Mouse (Mus musculus) midbrain, postnatal 0 days (tissue): ENCODE results near the gene Tob2. TPM values are rescaled to one million over a fixed set of nuclear protein-coding genes. Genes with fewer than 3 reads are reported as not detected.

Experiments
- ATAC-seq: fragments of 200-750 bp; cut with Nextera tagmentation; 2 replicates; pipeline ENCODE4 v1.8.0; 2017; ENCODE audit warnings: moderate number of reproducible peaks, mild to moderate bottlenecking, moderate TSS enrichment, moderate library complexity; ENCODE audit not compliant: low FRiP score
- DNase-seq: peaks from one replicate; pipeline ENCODE4 v3.0.0-alpha.2; 2015; ENCODE audit warnings: low spot score
- H3K27ac ChIP-seq: fragments of 300-500 bp; sonication (generic); 2 replicates; pipeline ENCODE4 v1.5.1; 2014; ENCODE audit warnings: low read depth, mild to moderate bottlenecking, low read length, mixed read lengths
- H3K27me3 ChIP-seq: fragments of 300-500 bp; sonication (generic); 2 replicates; pipeline ENCODE4 v1.6.1; 2014; ENCODE audit warnings: low read length, control low read depth, mixed read lengths; ENCODE audit not compliant: insufficient read depth
- H3K36me3 ChIP-seq: fragments of 300-500 bp; sonication (generic); 2 replicates; pipeline ENCODE4 v1.6.1; 2014; ENCODE audit warnings: low read length, control low read depth, mixed read lengths; ENCODE audit not compliant: insufficient read depth
- H3K4me1 ChIP-seq: fragments of 300-500 bp; sonication (generic); 2 replicates; pipeline ENCODE4 v1.6.1; 2014; ENCODE audit warnings: mild to moderate bottlenecking, control low read depth, antibody characterized with exemption, low read length, mixed read lengths; ENCODE audit not compliant: insufficient read depth
- H3K4me2 ChIP-seq: fragments of 300-500 bp; sonication (generic); 2 replicates; pipeline ENCODE4 v1.6.1; 2014; ENCODE audit warnings: low read depth, mild to moderate bottlenecking, low read length, mixed read lengths; ENCODE audit not compliant: poor library complexity, severe bottlenecking
- H3K4me3 ChIP-seq: fragments of 300-500 bp; sonication (generic); 2 replicates; pipeline ENCODE4 v1.5.1; 2014; ENCODE audit warnings: low read depth, mild to moderate bottlenecking, low read length, moderate library complexity
- H3K9ac ChIP-seq: fragments of 300-500 bp; sonication (generic); replicated peaks from 2 replicates; pipeline ENCODE4 v1.6.1; 2014; ENCODE audit warnings: mild to moderate bottlenecking, low read length, moderate library complexity, mixed read lengths; ENCODE audit not compliant: poor library complexity, severe bottlenecking
- H3K9me3 ChIP-seq: fragments of 300-500 bp; sonication (generic); 2 replicates; pipeline ENCODE4 v1.6.1; 2016; ENCODE audit warnings: low read length, control low read depth
- CTCF ChIP-seq: IDR thresholded peaks from 2 replicates; pipeline ENCODE4 v1.5.1; 2016; ENCODE audit warnings: antibody characterized with exemption, mild to moderate bottlenecking
- WGBS: fragments of 180-500 bp; shearing (Covaris S2); extraction: QIAGEN DNeasy Blood & Tissue Kit; methylation state at CpG from one replicate; pipeline ENCODE4 v1.1.7; 2014; 5-methylcytosine and 5-hydroxymethylcytosine counted together
- polyA plus RNA-seq: library from polyadenylated mRNA; unstranded; fragments of >200 nt; fragmentation: Nextera tagmentation; extraction: Ambion mirVana; gene quantifications from 2 replicates; pipeline ENCODE4 v1.2.1, GENCODE M21; 2015
- total RNA-seq: library from RNA; depleted of rRNA; stranded (reverse); fragments of >200 nt; gene quantifications from 2 replicates; pipeline ENCODE4 v1.2.3, GENCODE M21; 2014

Tob2 gene
- total and polyA plus RNA-seq, 2 experiments from 2014 or later, result 14.2 to 15.4 TPM

GRCm38 (mm10) chr15:81846755-81847154, 11.8 kb downstream of the Tob2 start:
- 87% methylated on average over 9 of the region's 9 CpGs for WGBS
- no peak for ATAC-seq
- no peaks in the 10 kb centered on the region for H3K9me3 ChIP-seq

GRCm38 (mm10) chr15:81845724-81846123, 12.9 kb downstream of the Tob2 start:
- DNase-seq, result no peak
- H3K36me3 ChIP-seq, result peaks cover 20% of the 10 kb centered on the region
- no peaks in the 10 kb centered on the region for H3K9me3 ChIP-seq
- TF ChIP-seq CTCF, result no peak
- no peak overlapping the region for H3K9ac ChIP-seq
- WGBS, result 37% methylated on average over 4 of the region's 4 CpGs
- H3K27ac ChIP-seq, result no peak overlapping the region
- H3K27me3 ChIP-seq, result no peaks in the 10 kb centered on the region
- H3K4me3 ChIP-seq, result no peak overlapping the region
- H3K4me1 ChIP-seq, result no peaks in the 10 kb centered on the region
- ATAC-seq, result no peak
- no peak overlapping the region for H3K4me2 ChIP-seq

More at GRCm38 (mm10) chr15:81846755-81847154, 11.8 kb downstream of the Tob2 start:
- Histone ChIP-seq H3K4me2 (no peak overlapping the region), H3K36me3 (peaks cover 31% of the 10 kb centered on the region), H3K9ac (no peak overlapping the region), H3K27ac (no peak overlapping the region), H3K4me3 (no peak overlapping the region), H3K27me3 (no peaks in the 10 kb centered on the region), H3K4me1 (no peaks in the 10 kb centered on the region)
- TF ChIP-seq CTCF, result no peak
- no peak for DNase-seq

GRCm38 (mm10) chr15:81845033-81845625, 13.5 kb downstream of the Tob2 start:
- 72% methylated on average over 5 of the region's 5 CpGs for WGBS
- no peak for ATAC-seq
- H3K27ac ChIP-seq, result no peak overlapping the region
- no peaks in the 10 kb centered on the region for H3K27me3 ChIP-seq
- H3K9me3 ChIP-seq, result no peaks in the 10 kb centered on the region
- no peak for DNase-seq
- no peak overlapping the region for H3K4me3 ChIP-seq
- no peak overlapping the region for H3K9ac ChIP-seq
- H3K4me1 ChIP-seq, result no peaks in the 10 kb centered on the region
- no peak for TF ChIP-seq CTCF
- peaks cover 16% of the 10 kb centered on the region for H3K36me3 ChIP-seq
- H3K4me2 ChIP-seq, result no peak overlapping the region

- Histone ChIP-seq H3K9ac (no peak overlapping the region), H3K27me3 (no peaks in the 10 kb centered on the region), H3K4me3 (no peak overlapping the region), H3K36me3 (peaks cover 4% of the 10 kb centered on the region; the same call in 1 of the 2 replicates), H3K4me2 (no peak overlapping the region), H3K9me3 (no peaks in the 10 kb centered on the region), H3K4me1 (no peaks in the 10 kb centered on the region), H3K27ac (no peak overlapping the region)
- ATAC-seq (no peak), DNase-seq (no peak)
- WGBS, result 84% methylated on average over 7 of the region's 7 CpGs
- no peak for TF ChIP-seq CTCF
Measured at GRCm38 (mm10) chr15:81842275-81842674, 16.3 kb downstream of the Tob2 start.

GRCm38 (mm10) chr15:81840306-81840705, 18.3 kb downstream of the Tob2 start:
- WGBS, result 90% methylated on average over 7 of the region's 7 CpGs

GRCm38 (mm10) chr15:81839634-81840033, 19.0 kb downstream of the Tob2 start:
- Histone ChIP-seq H3K9ac (no peak overlapping the region), H3K27ac (no peak overlapping the region), H3K9me3 (no peaks in the 10 kb centered on the region), H3K4me1 (no peaks in the 10 kb centered on the region), H3K36me3 (no peaks in the 10 kb centered on the region), H3K4me2 (no peak overlapping the region), H3K4me3 (no peak overlapping the region), H3K27me3 (no peaks in the 10 kb centered on the region)
- DNase-seq (peak; percentile 91), ATAC-seq (peak; percentile 88)
- no peak for TF ChIP-seq CTCF
- WGBS, result 50% methylated on average over 5 of the region's 5 CpGs

More at GRCm38 (mm10) chr15:81840306-81840705, 18.3 kb downstream of the Tob2 start:
- no peak for TF ChIP-seq CTCF
- Histone ChIP-seq H3K9me3 (no peaks in the 10 kb centered on the region), H3K4me2 (no peak overlapping the region), H3K9ac (no peak overlapping the region), H3K27ac (no peak overlapping the region), H3K36me3 (no peaks in the 10 kb centered on the region), H3K27me3 (no peaks in the 10 kb centered on the region), H3K4me3 (no peak overlapping the region), H3K4me1 (no peaks in the 10 kb centered on the region)
- ATAC-seq (no peak), DNase-seq (no peak)
